Mouse (Mus musculus) right cerebral cortex, adult 18-20 months (tissue): ENCODE data around the gene Usp3.

Experiments used
- DNase-seq: peaks from one replicate; pipeline ENCODE4 v3.0.0; 2022; ENCODE audit warnings: mixed read lengths

The Usp3 gene

GRCm38 (mm10) chr9:66506011-66506410 is 86.9 kb downstream of the Usp3 start:
- no peak for DNase-seq

GRCm38 (mm10) chr9:66505141-66505917 is 87.6 kb downstream of the Usp3 start:
- DNase-seq = no peak

- DNase-seq = peak; percentile 84
Measured at GRCm38 (mm10) chr9:66504518-66504917, 88.4 kb downstream of the Usp3 start.

DNA sequence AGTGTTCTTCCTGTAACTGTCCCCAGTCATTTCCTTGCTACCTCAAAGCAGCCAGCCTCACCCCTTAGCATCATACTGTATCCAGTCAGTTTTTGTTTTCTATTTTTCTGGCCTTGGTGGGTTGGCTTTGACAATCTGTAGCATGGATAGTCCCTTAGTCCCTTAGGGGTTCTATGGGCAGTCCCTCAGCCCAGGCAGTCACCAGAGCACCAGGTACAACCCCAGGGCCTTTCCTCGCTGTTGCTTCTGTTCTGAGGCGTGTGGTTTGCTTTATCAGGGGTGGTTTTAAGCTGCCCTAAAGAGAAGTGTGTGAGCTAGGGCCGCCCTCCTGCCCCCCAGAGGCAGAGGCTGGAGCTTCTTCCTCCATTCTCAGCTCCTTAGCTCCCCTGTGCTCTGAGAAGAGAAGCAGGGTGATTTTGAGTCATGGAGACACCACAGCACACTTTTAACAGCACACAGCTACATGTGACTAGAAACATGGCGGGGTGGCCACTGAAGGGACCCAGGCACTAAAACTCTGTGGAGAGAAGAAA is 89.0 kb downstream of the Usp3 start:
- DNase-seq = no peak

GRCm38 (mm10) chr9:66501248-66501647 is 91.7 kb downstream of the Usp3 start:
- DNase-seq = no peak

GRCm38 (mm10) chr9:66493992-66494391 is 99.0 kb downstream of the Usp3 start:
- DNase-seq = no peak

- DNase-seq = no peak
Measured at GRCm38 (mm10) chr9:66492361-66492760, 100.6 kb downstream of the Usp3 start.

DNA sequence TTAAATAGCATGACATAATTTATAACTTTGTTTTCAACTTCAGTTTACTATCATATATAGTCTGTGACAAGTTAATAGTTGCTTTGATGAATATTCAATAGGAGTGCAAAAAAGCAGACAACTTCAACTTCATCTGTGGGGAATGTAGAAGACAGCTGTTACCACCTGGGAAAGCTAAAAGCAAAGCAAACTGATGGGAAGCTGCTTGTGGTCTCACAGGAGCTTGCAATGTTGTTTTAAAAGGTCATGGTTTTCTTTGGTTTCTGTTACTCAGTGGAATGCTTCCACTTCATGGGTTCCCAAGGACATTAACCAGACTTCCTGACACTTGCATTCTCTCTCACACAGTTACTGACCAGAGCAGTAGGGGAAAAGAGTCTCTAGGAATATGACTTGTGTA is 104.2 kb downstream of the Usp3 start:
- no peak for DNase-seq

DNA sequence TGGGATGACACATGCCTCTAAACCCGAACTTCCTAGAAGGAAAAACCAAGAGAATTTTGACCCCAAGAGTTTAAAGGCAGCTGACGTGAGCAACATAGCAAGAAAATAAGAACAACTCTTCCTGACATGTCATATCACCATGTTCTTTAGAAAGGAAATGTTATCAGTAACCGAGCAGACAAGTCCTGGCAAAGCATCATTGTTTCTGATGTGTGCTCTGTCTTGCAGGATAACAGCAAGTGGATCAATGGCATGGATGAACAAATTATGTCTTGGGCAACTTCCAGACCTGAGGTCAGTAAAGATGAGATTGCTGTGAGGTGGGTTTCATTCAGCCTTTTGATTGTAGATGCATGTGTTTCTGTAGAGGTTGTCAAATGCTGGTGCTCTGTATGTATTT is 109.5 kb downstream of the Usp3 start:
- DNase-seq = no peak

DNA sequence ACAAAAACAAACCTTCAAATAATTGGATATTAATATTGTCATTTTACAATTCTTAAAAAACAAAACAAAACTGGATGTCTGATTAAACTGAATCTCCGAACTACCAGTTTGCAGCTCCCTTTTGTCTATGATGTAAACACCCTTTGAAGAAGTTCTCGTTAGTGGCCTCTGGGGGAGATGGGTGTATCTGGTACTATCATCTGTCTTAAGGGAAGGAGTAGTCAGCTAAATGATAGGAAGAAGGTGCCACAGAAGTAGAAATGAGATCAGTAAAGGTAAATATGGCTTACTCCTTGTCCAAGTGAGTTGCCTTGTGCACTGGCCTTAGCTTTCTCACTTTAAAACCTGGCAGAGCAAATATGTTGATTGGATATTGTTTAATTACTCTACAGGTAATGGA is 115.2 kb downstream of the Usp3 start:
- no peak for DNase-seq

DNA sequence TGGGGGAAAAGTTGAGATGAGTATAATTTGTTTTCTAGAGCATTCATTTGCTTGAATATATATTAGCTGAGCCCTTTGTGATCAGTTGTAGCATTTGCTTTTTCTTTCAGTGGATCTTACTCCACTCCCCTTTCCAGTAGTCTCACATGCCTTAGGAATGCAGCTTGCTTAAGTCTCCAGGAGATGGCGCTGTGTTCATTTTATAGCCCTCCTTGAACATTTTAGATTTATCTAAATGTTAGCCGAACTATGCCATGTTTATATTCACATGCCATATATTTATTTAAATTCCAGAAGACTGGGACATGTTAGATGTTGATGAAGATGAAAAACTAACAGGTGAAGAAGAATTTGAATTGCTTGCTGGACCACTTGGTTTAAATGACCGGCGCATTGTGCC is 127.9 kb downstream of the Usp3 start:
- no peak for DNase-seq
